Mouse (Mus musculus): Measurements from ENCODE around the gene Prlr. TPM values are rescaled to one million over a fixed set of nuclear protein-coding genes. Genes with fewer than 3 reads are reported as not detected.

Prlr gene
- polyA plus RNA-seq, 1 experiment from 2014 or later, result 2.5 TPM

DNA sequence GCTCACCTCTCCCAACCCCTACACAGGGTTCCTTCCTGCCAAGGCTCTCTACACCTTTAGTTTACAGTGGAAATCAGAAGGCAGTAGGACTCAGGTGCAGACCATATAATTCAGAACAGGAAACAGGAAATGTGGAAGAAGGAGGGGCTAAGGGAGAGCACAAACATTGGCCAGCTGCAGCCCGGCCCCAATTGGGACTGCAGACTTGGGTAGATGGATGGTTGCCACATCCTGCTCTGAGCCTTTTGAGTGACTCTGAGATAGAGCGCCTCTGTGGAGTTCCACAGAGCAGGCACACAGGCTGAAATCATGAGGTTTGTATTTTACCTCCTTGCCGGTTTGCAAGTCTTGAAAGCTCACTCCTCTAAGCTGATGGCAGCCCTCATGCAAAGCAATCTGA is 59.8 kb downstream of the Prlr start:
- no peaks in the 10 kb centered on the region for H3K9me3 ChIP-seq (ENCODE audit: control insufficient read depth, low read length)
- no peak overlapping the region for H3K4me3 ChIP-seq (ENCODE audit: low read depth, low read length)
- ATAC-seq (ENCODE audit: low FRiP score, low TSS enrichment) (no peak), DNase-seq (ENCODE audit: low spot score) (no peak)
- no peak overlapping the region for H3K27ac ChIP-seq (replicated peaks)
- no peaks in the 10 kb centered on the region for H3K27me3 ChIP-seq (ENCODE audit: control insufficient read depth, insufficient read depth, low read length)
- no peak overlapping the region for H3K9ac ChIP-seq (ENCODE audit: low read length)
- no peaks in the 10 kb centered on the region for H3K4me1 ChIP-seq (replicated peaks; ENCODE audit: control insufficient read depth, insufficient read depth)
- no peak for TF ChIP-seq CTCF (IDR thresholded peaks at IDR 0.05; ENCODE audit: low read depth)
- TF ChIP-seq EP300 (optimal IDR thresholded peaks at IDR 0.05), result no peak
- H3K36me3 ChIP-seq (ENCODE audit: control insufficient read depth, insufficient read depth, low read length), result no peaks in the 10 kb centered on the region
- WGBS, result 75% methylated on average over 3 of the region's 3 CpGs
- no peak overlapping the region for H3K4me2 ChIP-seq (replicated peaks; ENCODE audit: low read depth)

GRCm38 (mm10) chr15:10238454-10238853 is 61.4 kb downstream of the Prlr start:
- H3K27ac ChIP-seq (replicated peaks), result no peak overlapping the region
- TF ChIP-seq CTCF (IDR thresholded peaks at IDR 0.05; ENCODE audit: low read depth) (no peak), EP300 (optimal IDR thresholded peaks at IDR 0.05) (no peak)
- H3K4me1 ChIP-seq (replicated peaks; ENCODE audit: control insufficient read depth, insufficient read depth), result no peaks in the 10 kb centered on the region
- no peak overlapping the region for H3K4me3 ChIP-seq (ENCODE audit: low read depth, low read length)
- no peaks in the 10 kb centered on the region for H3K36me3 ChIP-seq (ENCODE audit: control insufficient read depth, insufficient read depth, low read length)
- H3K9ac ChIP-seq (ENCODE audit: low read length), result no peak overlapping the region
- ATAC-seq (ENCODE audit: low FRiP score, low TSS enrichment), result no peak
- H3K4me2 ChIP-seq (replicated peaks; ENCODE audit: low read depth), result no peak overlapping the region
- H3K9me3 ChIP-seq (ENCODE audit: control insufficient read depth, low read length), result no peaks in the 10 kb centered on the region
- H3K27me3 ChIP-seq (ENCODE audit: control insufficient read depth, insufficient read depth, low read length), result no peaks in the 10 kb centered on the region
- 94% methylated on average over 8 of the region's 8 CpGs for WGBS
- no peak for DNase-seq (ENCODE audit: low spot score)

GRCm38 (mm10) chr15:10240228-10240795 is 63.3 kb downstream of the Prlr start:
- WGBS, result 84% methylated on average over 5 of the region's 5 CpGs
- H3K27ac ChIP-seq (replicated peaks), result no peak overlapping the region
- H3K4me3 ChIP-seq (ENCODE audit: low read depth, low read length), result no peak overlapping the region
- DNase-seq (ENCODE audit: low spot score) (no peak), ATAC-seq (ENCODE audit: low FRiP score, low TSS enrichment) (no peak)
- TF ChIP-seq EP300 (optimal IDR thresholded peaks at IDR 0.05) (no peak), CTCF (IDR thresholded peaks at IDR 0.05; ENCODE audit: low read depth) (no peak)
- no peak overlapping the region for H3K9ac ChIP-seq (ENCODE audit: low read length)
- H3K36me3 ChIP-seq (ENCODE audit: control insufficient read depth, insufficient read depth, low read length), result no peaks in the 10 kb centered on the region
- no peaks in the 10 kb centered on the region for H3K4me1 ChIP-seq (replicated peaks; ENCODE audit: control insufficient read depth, insufficient read depth)
- H3K27me3 ChIP-seq (ENCODE audit: control insufficient read depth, insufficient read depth, low read length), result no peaks in the 10 kb centered on the region
- H3K9me3 ChIP-seq (ENCODE audit: control insufficient read depth, low read length), result no peaks in the 10 kb centered on the region
- no peak overlapping the region for H3K4me2 ChIP-seq (replicated peaks; ENCODE audit: low read depth)

DNA sequence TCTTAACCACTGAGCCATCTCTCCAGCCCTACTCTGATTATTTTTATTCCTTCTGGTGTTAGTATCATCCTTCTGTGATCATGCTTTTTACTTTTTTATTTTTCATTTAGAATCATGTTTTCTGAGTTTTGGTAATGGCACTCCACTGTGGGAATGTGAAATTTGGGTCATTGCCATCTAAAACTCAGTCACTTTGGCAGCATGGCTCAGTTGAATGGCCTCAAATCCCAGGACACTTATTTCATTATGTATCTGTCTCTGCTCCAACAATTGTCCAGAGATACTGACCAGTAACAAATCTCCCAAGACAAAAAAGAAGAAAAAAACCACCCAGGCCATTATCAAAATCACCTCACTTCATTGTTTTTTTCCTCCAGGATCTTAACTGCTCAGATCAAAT is 65.2 kb downstream of the Prlr start:
- no peaks in the 10 kb centered on the region for H3K36me3 ChIP-seq (ENCODE audit: control insufficient read depth, insufficient read depth, low read length)
- ATAC-seq (ENCODE audit: low FRiP score, low TSS enrichment) (no peak), DNase-seq (ENCODE audit: low spot score) (no peak)
- H3K27ac ChIP-seq (replicated peaks), result no peak overlapping the region
- TF ChIP-seq EP300 (optimal IDR thresholded peaks at IDR 0.05) (no peak), CTCF (IDR thresholded peaks at IDR 0.05; ENCODE audit: low read depth) (no peak)
- H3K4me3 ChIP-seq (ENCODE audit: low read depth, low read length), result no peak overlapping the region
- no peaks in the 10 kb centered on the region for H3K27me3 ChIP-seq (ENCODE audit: control insufficient read depth, insufficient read depth, low read length)
- H3K9me3 ChIP-seq (ENCODE audit: control insufficient read depth, low read length), result no peaks in the 10 kb centered on the region
- H3K4me1 ChIP-seq (replicated peaks; ENCODE audit: control insufficient read depth, insufficient read depth), result no peaks in the 10 kb centered on the region
- no peak overlapping the region for H3K4me2 ChIP-seq (replicated peaks; ENCODE audit: low read depth)
- no peak overlapping the region for H3K9ac ChIP-seq (ENCODE audit: low read length)

GRCm38 (mm10) chr15:10249285-10249684 is 72.2 kb downstream of the Prlr start:
- H3K4me3 ChIP-seq (ENCODE audit: low read depth, low read length), result no peak overlapping the region
- TF ChIP-seq CTCF (IDR thresholded peaks at IDR 0.05; ENCODE audit: low read depth) (no peak), EP300 (optimal IDR thresholded peaks at IDR 0.05) (no peak)
- no peaks in the 10 kb centered on the region for H3K9me3 ChIP-seq (ENCODE audit: control insufficient read depth, low read length)
- no peak overlapping the region for H3K27ac ChIP-seq (replicated peaks)
- H3K27me3 ChIP-seq (ENCODE audit: control insufficient read depth, insufficient read depth, low read length), result no peaks in the 10 kb centered on the region
- ATAC-seq (ENCODE audit: low FRiP score, low TSS enrichment) (no peak), DNase-seq (ENCODE audit: low spot score) (no peak)
- H3K4me2 ChIP-seq (replicated peaks; ENCODE audit: low read depth), result no peak overlapping the region
- 76% methylated on average over 4 of the region's 4 CpGs for WGBS
- no peaks in the 10 kb centered on the region for H3K4me1 ChIP-seq (replicated peaks; ENCODE audit: control insufficient read depth, insufficient read depth)
- no peaks in the 10 kb centered on the region for H3K36me3 ChIP-seq (ENCODE audit: control insufficient read depth, insufficient read depth, low read length)
- H3K9ac ChIP-seq (ENCODE audit: low read length), result no peak overlapping the region

DNA sequence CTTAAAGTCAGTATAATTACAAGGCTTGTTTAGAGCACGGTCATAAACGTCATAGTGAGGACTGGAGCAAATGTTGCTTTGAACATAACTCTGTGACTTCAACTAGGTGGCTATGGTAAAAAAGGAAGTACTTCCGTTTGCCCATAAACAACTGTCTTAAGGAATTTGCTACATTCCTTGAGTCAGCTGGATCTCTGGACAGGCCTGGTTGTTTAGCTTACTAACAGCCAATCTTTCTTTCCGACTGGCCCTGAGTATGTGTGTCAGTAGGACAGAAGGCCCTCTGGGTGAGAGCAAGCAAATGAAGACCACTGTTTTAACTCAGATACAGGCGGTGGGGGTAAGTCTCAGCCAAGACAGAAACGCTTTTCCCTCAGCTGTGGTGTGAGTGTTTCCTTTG is 73.7 kb downstream of the Prlr start:
- ATAC-seq (ENCODE audit: low FRiP score, low TSS enrichment), result no peak
- WGBS, result 51% methylated on average over 6 of the region's 6 CpGs
- no peaks in the 10 kb centered on the region for H3K4me1 ChIP-seq (replicated peaks; ENCODE audit: control insufficient read depth, insufficient read depth)

More for the DNA sequence above, 73.7 kb downstream of the Prlr start:
- H3K4me2 ChIP-seq (replicated peaks; ENCODE audit: low read depth), result no peak overlapping the region
- H3K36me3 ChIP-seq (ENCODE audit: control insufficient read depth, insufficient read depth, low read length), result no peaks in the 10 kb centered on the region
- TF ChIP-seq CTCF (IDR thresholded peaks at IDR 0.05; ENCODE audit: low read depth) (no peak), EP300 (optimal IDR thresholded peaks at IDR 0.05) (no peak)
- no peaks in the 10 kb centered on the region for H3K27me3 ChIP-seq (ENCODE audit: control insufficient read depth, insufficient read depth, low read length)
- no peak overlapping the region for H3K4me3 ChIP-seq (ENCODE audit: low read depth, low read length)
- H3K27ac ChIP-seq (replicated peaks), result no peak overlapping the region
- H3K9me3 ChIP-seq (ENCODE audit: control insufficient read depth, low read length), result no peaks in the 10 kb centered on the region
- DNase-seq (ENCODE audit: low spot score), result no peak
- no peak overlapping the region for H3K9ac ChIP-seq (ENCODE audit: low read length)
